Mouse (Mus musculus) midbrain, embryonic 16.5 days (tissue): ENCODE measurements around the gene Tmem243. TPM values are rescaled to one million over a fixed set of nuclear protein-coding genes. Genes with fewer than 3 reads are reported as not detected.

Experiments
- polyA plus RNA-seq: library from polyadenylated mRNA; unstranded; fragments of >200 nt; fragmentation: Nextera tagmentation; extraction: Ambion mirVana; gene quantifications from 2 replicates; pipeline ENCODE4 v1.2.1, GENCODE M21; 2015

Gene Tmem243
- polyA plus RNA-seq, 1 experiment from 2014 or later, result 9.7 TPM

Other genes starting within 250 kb of the Tmem243 start
- gene Abcb4, start 207.0 kb upstream of the Tmem243 start, polyA plus RNA-seq, result 0.30 and 0.67 TPM in 2 replicates
- gene Crot, start 103.3 kb upstream of the Tmem243 start, polyA plus RNA-seq, result 15.3 and 18.1 TPM in 2 replicates
- gene Dmtf1, start 61.1 kb downstream of the Tmem243 start, polyA plus RNA-seq, result 57.9 and 66.3 TPM in 2 replicates
- gene 9330182L06Rik, start 165.4 kb downstream of the Tmem243 start, polyA plus RNA-seq, result 21.4 and 24.5 TPM in 2 replicates